Mouse (Mus musculus): ENCODE measurements around the gene Erbb4. TPM values are rescaled to one million over a fixed set of nuclear protein-coding genes. Genes with fewer than 3 reads are reported as not detected.

Gene Erbb4
- polyA plus RNA-seq, 1 experiment from 2014 or later, result 0.56 TPM

- no peaks in the 10 kb centered on the region for H3K4me1 ChIP-seq
- no peak overlapping the region for H3K4me3 ChIP-seq
- no peak for ATAC-seq (ENCODE audit: insufficient number of reproducible peaks, insufficient read depth, low FRiP score, low TSS enrichment, low read depth)
- H3K27me3 ChIP-seq, result no peaks in the 10 kb centered on the region
- H3K4me2 ChIP-seq, result no peak overlapping the region
- H3K9me3 ChIP-seq, result no peaks in the 10 kb centered on the region
- H3K36me3 ChIP-seq, result no peaks in the 10 kb centered on the region
- no peak overlapping the region for H3K9ac ChIP-seq
- H3K27ac ChIP-seq, result no peak overlapping the region
Measured at GRCm38 (mm10) chr1:68024086-68024940, 1083.5 kb downstream of the Erbb4 start.

GRCm38 (mm10) chr1:68020020-68020419 lies 1087.8 kb downstream of the Erbb4 start:
- Histone ChIP-seq H3K9ac (no peak overlapping the region), H3K4me2 (no peak overlapping the region), H3K9me3 (no peaks in the 10 kb centered on the region), H3K36me3 (no peaks in the 10 kb centered on the region), H3K27me3 (no peaks in the 10 kb centered on the region), H3K4me1 (no peaks in the 10 kb centered on the region), H3K27ac (no peak overlapping the region), H3K4me3 (no peak overlapping the region)
- no peak for ATAC-seq (ENCODE audit: insufficient number of reproducible peaks, insufficient read depth, low FRiP score, low TSS enrichment, low read depth)
- 93% methylated on average over 1 of the region's 1 CpGs for WGBS

GRCm38 (mm10) chr1:68019618-68020017 lies 1088.2 kb downstream of the Erbb4 start:
- no peak overlapping the region for H3K27ac ChIP-seq
- no peak overlapping the region for H3K9ac ChIP-seq
- 89% methylated on average over 3 of the region's 3 CpGs for WGBS
- no peak overlapping the region for H3K4me3 ChIP-seq
- H3K9me3 ChIP-seq, result no peaks in the 10 kb centered on the region
- no peaks in the 10 kb centered on the region for H3K36me3 ChIP-seq
- H3K27me3 ChIP-seq, result no peaks in the 10 kb centered on the region
- H3K4me2 ChIP-seq, result no peak overlapping the region
- no peaks in the 10 kb centered on the region for H3K4me1 ChIP-seq
- no peak for ATAC-seq (ENCODE audit: insufficient number of reproducible peaks, insufficient read depth, low FRiP score, low TSS enrichment, low read depth)
